Mouse (Mus musculus): ENCODE measurements around the gene Zswim2. TPM values are rescaled to one million over a fixed set of nuclear protein-coding genes. Genes with fewer than 3 reads are reported as not detected.

Zswim2 gene
- polyA plus RNA-seq, 1 experiment = not detected

DNA sequence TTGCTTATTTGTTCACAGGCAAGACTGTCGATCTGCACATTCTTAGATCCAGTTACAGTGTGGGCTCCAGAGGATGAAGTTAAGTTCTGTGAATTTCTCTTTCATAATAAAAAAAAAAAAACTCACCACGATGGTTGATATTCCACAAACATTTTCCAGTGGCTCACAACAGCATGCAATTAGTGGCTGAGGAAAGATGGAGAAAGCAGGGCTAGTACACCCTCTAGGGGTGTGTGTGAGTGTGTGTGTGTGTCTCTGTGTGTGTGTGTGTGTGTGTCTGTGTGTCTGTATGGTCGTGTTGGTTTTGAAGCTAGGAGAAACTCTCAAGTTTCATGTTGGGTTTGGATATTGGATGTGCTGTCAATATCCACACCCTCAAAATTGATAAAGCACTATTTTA lies 350 bp upstream of the Zswim2 start:
- Histone ChIP-seq H3K4me3 (replicated peaks; ENCODE audit: insufficient read depth, low read depth, low read length) (no peak overlapping the region), H3K27ac (ENCODE audit: insufficient read depth, low read length) (no peak overlapping the region), H3K27me3 (ENCODE audit: control insufficient read depth, insufficient read depth, low read length) (no peaks in the 10 kb centered on the region), H3K4me1 (ENCODE audit: control insufficient read depth, insufficient read depth, low read length) (no peaks in the 10 kb centered on the region)
- no peak for DNase-seq
- WGBS = 20% methylated on average over 3 of the region's 3 CpGs
- no peak for TF ChIP-seq POLR2A (IDR thresholded peaks at IDR 0.05; ENCODE audit: borderline replicate concordance, insufficient read depth, low read length)
- TF ChIP-seq CTCF (IDR thresholded peaks at IDR 0.05; ENCODE audit: borderline replicate concordance, insufficient read depth, low read depth, low read length) = no peak

DNA sequence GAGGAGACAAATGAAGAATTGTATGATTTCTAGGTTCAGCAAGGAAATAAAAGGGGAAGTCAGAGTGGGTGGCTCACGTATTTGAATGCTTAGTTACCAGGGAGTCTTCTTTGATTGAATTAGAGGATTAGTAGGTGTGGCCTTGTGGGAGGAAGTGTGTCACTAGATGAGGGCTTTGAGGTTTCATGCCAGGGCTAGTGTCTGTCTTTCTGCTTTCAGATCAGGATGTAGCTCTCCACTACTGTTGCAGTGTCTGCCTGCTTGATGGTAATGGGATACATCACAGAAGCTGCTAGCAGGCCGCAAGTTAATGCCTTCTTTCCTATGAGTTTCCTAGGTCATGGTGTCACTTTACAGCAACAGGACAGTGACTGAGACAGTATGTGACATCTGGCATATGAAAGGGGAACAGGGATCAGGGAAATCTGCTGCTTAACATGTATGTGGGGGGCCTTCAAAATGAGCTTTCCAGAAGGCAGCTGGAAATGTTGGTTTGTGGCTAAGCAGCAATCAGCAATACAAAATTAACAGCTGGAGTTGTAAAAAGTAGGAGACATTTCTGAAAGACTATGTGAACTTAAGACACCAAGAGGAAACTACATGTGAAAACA lies 11.4 kb downstream of the Zswim2 start:
- TF ChIP-seq POLR2A (IDR thresholded peaks at IDR 0.05; ENCODE audit: borderline replicate concordance, insufficient read depth, low read length) = no peak
- TF ChIP-seq CTCF (IDR thresholded peaks at IDR 0.05; ENCODE audit: borderline replicate concordance, insufficient read depth, low read depth, low read length) = no peak
- no peak overlapping the region for H3K27ac ChIP-seq (ENCODE audit: insufficient read depth, low read length)
- WGBS = 63% methylated on average over 2 of the region's 2 CpGs
- H3K4me1 ChIP-seq (ENCODE audit: control insufficient read depth, insufficient read depth, low read length) = no peaks in the 10 kb centered on the region
- H3K27me3 ChIP-seq (ENCODE audit: control insufficient read depth, insufficient read depth, low read length) = no peaks in the 10 kb centered on the region
- no peak for DNase-seq
- no peak overlapping the region for H3K4me3 ChIP-seq (replicated peaks; ENCODE audit: insufficient read depth, low read depth, low read length)

DNA sequence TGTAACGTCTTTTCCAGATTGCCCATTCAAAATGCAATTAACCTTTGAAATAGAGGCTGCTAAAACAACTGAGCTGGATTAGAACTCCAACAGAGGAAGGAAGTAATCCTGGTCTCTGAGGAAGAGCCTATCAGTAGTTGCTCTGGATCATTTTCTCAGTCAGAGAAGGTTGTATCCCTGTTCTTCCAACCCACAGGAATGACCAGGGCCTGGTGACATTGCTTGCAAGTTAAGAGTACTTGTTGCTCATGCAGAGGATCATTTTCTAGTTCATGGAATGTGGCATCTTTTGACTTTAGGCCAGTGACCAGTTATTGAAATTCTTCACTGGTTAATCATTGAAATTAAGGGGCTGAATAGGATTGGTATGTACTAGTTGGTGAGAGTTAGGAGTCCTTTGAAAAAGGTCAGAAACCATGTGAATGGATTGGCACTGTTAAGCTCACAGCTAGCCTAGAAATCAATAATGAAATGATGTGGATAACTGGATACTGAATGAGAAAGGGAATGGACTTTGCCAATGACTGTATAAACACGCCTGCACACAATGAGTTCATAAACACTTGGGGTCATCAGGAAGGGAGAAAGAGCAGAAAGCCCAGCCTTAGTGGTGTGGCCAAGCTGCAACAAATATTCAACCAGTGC lies 39.0 kb downstream of the Zswim2 start:
- H3K27ac ChIP-seq (ENCODE audit: insufficient read depth, low read length) = no peak overlapping the region
- WGBS = 73% methylated on average over 2 of the region's 2 CpGs
- no peak for TF ChIP-seq CTCF (IDR thresholded peaks at IDR 0.05; ENCODE audit: borderline replicate concordance, insufficient read depth, low read depth, low read length)
- no peak for TF ChIP-seq POLR2A (IDR thresholded peaks at IDR 0.05; ENCODE audit: borderline replicate concordance, insufficient read depth, low read length)
- no peak overlapping the region for H3K4me3 ChIP-seq (replicated peaks; ENCODE audit: insufficient read depth, low read depth, low read length)
- H3K4me1 ChIP-seq (ENCODE audit: control insufficient read depth, insufficient read depth, low read length) = no peaks in the 10 kb centered on the region
- DNase-seq = no peak
- no peaks in the 10 kb centered on the region for H3K27me3 ChIP-seq (ENCODE audit: control insufficient read depth, insufficient read depth, low read length)

DNA sequence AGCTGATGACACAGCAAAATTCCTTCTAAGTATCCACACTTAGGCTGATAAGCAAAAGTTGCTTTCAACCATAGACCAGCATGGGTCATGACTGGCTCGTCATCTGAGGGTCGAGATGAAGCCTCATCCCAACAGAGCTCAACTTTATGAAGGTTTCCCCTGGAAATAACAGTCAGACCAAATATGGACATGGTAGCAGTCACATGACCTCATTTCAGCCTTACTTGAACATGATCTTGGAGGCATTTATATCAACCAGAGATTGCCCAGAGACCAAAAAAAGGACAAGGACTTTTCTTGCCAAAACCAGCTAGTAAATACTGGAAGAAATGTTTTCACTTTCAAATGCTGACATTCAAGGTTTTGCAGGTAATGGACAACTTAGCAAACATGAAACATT lies 47.3 kb downstream of the Zswim2 start:
- H3K27ac ChIP-seq (ENCODE audit: insufficient read depth, low read length) = no peak overlapping the region
- 90% methylated on average over 2 of the region's 2 CpGs for WGBS
- no peak overlapping the region for H3K4me3 ChIP-seq (replicated peaks; ENCODE audit: insufficient read depth, low read depth, low read length)
- no peaks in the 10 kb centered on the region for H3K4me1 ChIP-seq (ENCODE audit: control insufficient read depth, insufficient read depth, low read length)
- H3K27me3 ChIP-seq (ENCODE audit: control insufficient read depth, insufficient read depth, low read length) = no peaks in the 10 kb centered on the region
- DNase-seq = no peak
- TF ChIP-seq CTCF (IDR thresholded peaks at IDR 0.05; ENCODE audit: borderline replicate concordance, insufficient read depth, low read depth, low read length) (no peak), POLR2A (IDR thresholded peaks at IDR 0.05; ENCODE audit: borderline replicate concordance, insufficient read depth, low read length) (no peak)

DNA sequence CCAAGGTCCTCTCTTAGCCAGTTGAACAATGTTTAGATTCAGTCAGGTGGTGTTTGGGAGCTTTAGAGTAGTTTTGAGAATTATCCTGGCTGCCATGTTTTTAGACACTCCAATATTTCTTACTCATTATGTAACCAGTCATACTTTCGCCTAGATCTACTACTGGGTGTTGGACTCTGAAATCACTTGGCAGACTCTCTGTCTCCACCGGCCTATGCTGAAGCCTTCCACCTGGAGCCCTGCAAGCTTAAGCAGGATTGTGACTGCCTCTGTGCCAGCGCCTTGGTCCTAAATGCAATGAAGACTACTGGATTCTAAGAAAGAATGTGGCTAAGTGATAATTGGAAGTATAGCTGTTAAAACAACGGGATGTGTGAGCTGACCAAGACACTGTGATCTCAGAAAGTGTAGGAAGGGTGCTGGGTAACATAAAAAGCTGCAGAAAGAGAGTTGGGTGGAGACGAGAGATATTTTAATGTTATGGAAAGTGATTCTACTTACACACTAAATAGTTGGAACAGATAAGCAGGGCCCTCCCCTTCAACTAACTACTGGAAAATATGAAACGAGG lies 57.1 kb downstream of the Zswim2 start:
- WGBS = 62% methylated on average over 6 of the region's 6 CpGs
- no peaks in the 10 kb centered on the region for H3K27me3 ChIP-seq (ENCODE audit: control insufficient read depth, insufficient read depth, low read length)
- no peak for TF ChIP-seq POLR2A (IDR thresholded peaks at IDR 0.05; ENCODE audit: borderline replicate concordance, insufficient read depth, low read length)
- TF ChIP-seq CTCF (IDR thresholded peaks at IDR 0.05; ENCODE audit: borderline replicate concordance, insufficient read depth, low read depth, low read length) = no peak
- peak in 1 of 2 experiments; percentile 32 for DNase-seq
- no peak overlapping the region for H3K27ac ChIP-seq (ENCODE audit: insufficient read depth, low read length)
- no peaks in the 10 kb centered on the region for H3K4me1 ChIP-seq (ENCODE audit: control insufficient read depth, insufficient read depth, low read length)
- no peak overlapping the region for H3K4me3 ChIP-seq (replicated peaks; ENCODE audit: insufficient read depth, low read depth, low read length)

Other genes starting within 250 kb of the Zswim2 start
- 40.6 and 43.2 TPM in 2 replicates for gene Itgav, start 216.8 kb downstream of the Zswim2 start, polyA plus RNA-seq (2012; rRNA removed)
- 56.8 and 58.5 TPM in 2 replicates for gene Fam171b, start 128.6 kb downstream of the Zswim2 start, polyA plus RNA-seq (2012; rRNA removed)
- not detected in 2 replicates for gene Gm13698, start 14.5 kb upstream of the Zswim2 start, polyA plus RNA-seq (2012; rRNA removed)
- gene Gm13693, start 20.3 kb upstream of the Zswim2 start, polyA plus RNA-seq (2012; rRNA removed) = not detected in 2 replicates
- not detected in 2 replicates for gene Gm13695, start 26.1 kb upstream of the Zswim2 start, polyA plus RNA-seq (2012; rRNA removed)
- not detected in 2 replicates for gene Gm13696, start 31.9 kb upstream of the Zswim2 start, polyA plus RNA-seq (2012; rRNA removed)
- gene Gm13694, start 37.7 kb upstream of the Zswim2 start, polyA plus RNA-seq (2012; rRNA removed) = not detected in 2 replicates
- not detected in 2 replicates for gene Gm13697, start 43.5 kb upstream of the Zswim2 start, polyA plus RNA-seq (2012; rRNA removed)
- not detected in 2 replicates for gene Gm13691, start 49.3 kb upstream of the Zswim2 start, polyA plus RNA-seq (2012; rRNA removed)

Data from cerebellum, adult 2 months (tissue).